Mouse (Mus musculus) heart, embryonic 14.5 days (tissue): ENCODE results near the gene 1700012A03Rik. TPM values are rescaled to one million over a fixed set of nuclear protein-coding genes. Genes with fewer than 3 reads are reported as not detected.

Experiments
- ATAC-seq: fragments of 200-750 bp; cut with Nextera tagmentation; 2 replicates; pipeline ENCODE4 v1.8.0; 2017; ENCODE audit warnings: low read depth, moderate TSS enrichment; ENCODE audit not compliant: insufficient number of reproducible peaks, insufficient read depth, low FRiP score
- H3K27ac ChIP-seq, 2 experiments: fragments of 200-500 bp in 1 of 2; fragments of 300-500 bp in 1 of 2; sonication (generic) in 1 of 2; replicated peaks in 1 of 2; 2 replicates each; pipeline ENCODE4 v1.5.1; 2012 to 2014; ENCODE audit warnings: low read depth in 2 of 2, low read length in 2 of 2, control low read depth in 1 of 2, mild to moderate bottlenecking in 1 of 2, mixed read lengths in 1 of 2; ENCODE audit not compliant: control insufficient read depth in 1 of 2, insufficient read depth in 1 of 2
- H3K27me3 ChIP-seq: fragments of 300-500 bp; sonication (generic); 2 replicates; pipeline ENCODE4 v1.6.1; 2014; ENCODE audit warnings: mild to moderate bottlenecking, low read length, control low read depth; ENCODE audit not compliant: control insufficient read depth, insufficient read depth
- H3K36me3 ChIP-seq: fragments of 300-500 bp; sonication (generic); 2 replicates; pipeline ENCODE4 v1.6.1; 2014; ENCODE audit warnings: mild to moderate bottlenecking, control low read depth, low read length, mixed read lengths; ENCODE audit not compliant: control insufficient read depth, insufficient read depth
- H3K4me1 ChIP-seq, 2 experiments: fragments of 200-500 bp in 1 of 2; fragments of 300-500 bp in 1 of 2; sonication (generic) in 1 of 2; 2 replicates each; pipeline ENCODE4 v1.6.1; 2012 to 2014; ENCODE audit warnings: low read length in 2 of 2, control low read depth in 1 of 2, mixed read lengths in 1 of 2; ENCODE audit not compliant: control insufficient read depth in 2 of 2, insufficient read depth in 2 of 2
- H3K4me2 ChIP-seq: fragments of 300-500 bp; sonication (generic); 2 replicates; pipeline ENCODE4 v1.6.1; 2014; ENCODE audit warnings: mild to moderate bottlenecking, low read length
- H3K4me3 ChIP-seq, 2 experiments: fragments of 200-500 bp in 1 of 2; fragments of 300-500 bp in 1 of 2; sonication (generic) in 1 of 2; 2 replicates each; pipeline ENCODE4 v1.5.1; 2012 to 2014; ENCODE audit warnings: low read length in 2 of 2, mild to moderate bottlenecking in 2 of 2, control low read depth in 1 of 2, low read depth in 1 of 2, moderate library complexity in 1 of 2; ENCODE audit not compliant: control insufficient read depth in 1 of 2, insufficient read depth in 1 of 2
- H3K9ac ChIP-seq: fragments of 300-500 bp; sonication (generic); 2 replicates; pipeline ENCODE4 v1.6.1; 2014; ENCODE audit warnings: mild to moderate bottlenecking, low read length
- H3K9me3 ChIP-seq: fragments of 300-500 bp; sonication (generic); 2 replicates; pipeline ENCODE4 v1.6.1; 2016; ENCODE audit warnings: low read length, control low read depth; ENCODE audit not compliant: control insufficient read depth
- WGBS: fragments of 180-500 bp; shearing (Covaris S2); extraction: QIAGEN DNeasy Blood & Tissue Kit; methylation state at CpG from one replicate; pipeline ENCODE4 v1.1.7; 2014; 5-methylcytosine and 5-hydroxymethylcytosine counted together
- polyA plus RNA-seq: library from polyadenylated mRNA; unstranded; fragments of >200 nt; fragmentation: Nextera tagmentation; extraction: Ambion mirVana; gene quantifications from 2 replicates; pipeline ENCODE4 v1.2.1, GENCODE M21; 2014

The 1700012A03Rik gene
- polyA plus RNA-seq, 1 experiment from 2014 or later, result not detected

DNA sequence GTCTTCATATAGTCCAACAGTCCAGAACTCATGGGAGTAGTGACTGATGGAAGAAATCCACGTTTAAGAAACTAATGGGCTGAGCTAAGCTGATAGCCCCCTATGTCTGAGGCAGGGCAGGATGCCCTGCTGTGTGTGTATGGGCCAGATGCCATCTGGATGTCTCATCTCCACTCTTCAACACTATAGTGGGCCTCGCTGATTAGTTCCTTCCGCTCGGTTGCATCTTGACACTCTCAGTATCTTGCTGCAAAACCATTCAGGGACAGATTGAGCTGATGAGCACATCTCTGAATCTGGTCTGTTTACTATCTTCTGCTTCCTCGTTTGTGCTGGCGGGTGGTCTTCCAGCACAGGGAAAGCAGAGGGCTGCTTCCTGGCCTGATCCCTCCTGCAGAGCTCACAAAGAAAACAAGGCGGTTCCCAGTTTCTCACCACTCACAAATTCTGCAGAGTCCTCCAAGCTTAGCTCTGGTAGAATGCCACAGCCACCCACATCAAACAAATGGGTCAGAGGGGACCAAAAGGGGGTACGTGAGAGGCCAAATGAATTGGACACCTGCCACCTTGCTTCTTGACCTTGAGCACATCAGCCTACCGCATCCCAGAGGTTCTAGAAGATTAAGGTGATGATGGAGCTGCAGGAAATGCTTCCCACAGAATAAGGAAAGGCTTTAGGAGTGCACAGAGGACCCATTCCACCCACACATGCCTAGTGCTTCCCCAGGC, 55.7 kb downstream of the 1700012A03Rik start:
- Histone ChIP-seq H3K9ac (no peak overlapping the region), H3K4me2 (no peak overlapping the region), H3K9me3 (no peaks in the 10 kb centered on the region), H3K36me3 (no peaks in the 10 kb centered on the region), H3K4me1 (no peaks in the 10 kb centered on the region), H3K27me3 (no peaks in the 10 kb centered on the region), H3K4me3 (no peak overlapping the region), H3K27ac (no peak overlapping the region)
- ATAC-seq, result no peak
- WGBS, result 27% methylated on average over 9 of the region's 9 CpGs
